Mouse (Mus musculus) kidney, adult 2 months (tissue): ENCODE data around the gene Xiap.

Source experiments
- CTCF ChIP-seq: fragments of 200-500 bp; conservative IDR thresholded peaks from 2 replicates; pipeline ENCODE4 v1.5.1; 2011; ENCODE audit warnings: low read depth, mild to moderate bottlenecking, control low read depth, low read length, moderate library complexity, mixed read lengths; ENCODE audit not compliant: insufficient read depth, insufficient read length
- POLR2A ChIP-seq: fragments of 200-500 bp; IDR thresholded peaks from one replicate; pipeline ENCODE4 v1.6.1; 2011; ENCODE audit warnings: low read depth, low read length, control low read depth

DNA sequence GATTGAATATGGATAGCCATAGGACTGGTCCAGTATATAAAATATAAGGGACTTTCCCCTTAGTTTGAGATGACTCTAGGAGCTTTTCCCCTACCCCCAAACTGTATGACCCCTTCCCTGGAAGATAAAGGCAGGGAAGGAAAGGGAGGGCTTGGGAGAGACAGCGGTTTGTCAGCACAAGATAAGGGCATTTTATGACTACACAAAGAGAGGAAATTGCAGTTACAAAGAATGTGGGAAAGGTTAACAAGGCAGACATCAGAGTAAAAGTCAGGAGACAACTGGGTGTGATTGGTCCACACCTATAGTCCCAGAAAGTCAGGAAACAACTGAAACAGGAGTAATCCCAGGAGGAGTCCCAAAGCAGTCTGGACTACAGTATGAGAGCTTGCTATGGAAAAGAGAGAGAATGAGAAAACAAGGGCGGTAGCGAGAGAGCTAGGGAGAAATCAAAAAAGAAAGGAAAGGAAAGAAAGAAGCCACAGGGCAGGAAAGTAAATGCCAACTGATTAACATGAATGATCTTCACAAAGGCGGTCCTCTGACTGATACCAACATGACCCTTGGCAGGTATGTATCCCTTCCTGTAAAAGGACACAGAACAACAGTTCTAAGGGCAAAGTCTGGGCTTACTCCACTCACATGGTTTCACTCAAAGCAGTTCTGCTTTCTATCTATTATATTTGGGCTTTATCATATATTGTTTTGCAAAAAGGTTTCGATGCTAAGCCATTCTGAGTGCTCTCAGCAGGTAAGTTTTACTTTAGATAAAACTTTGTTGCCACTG lies at the start of gene Xiap:
- no peak for TF ChIP-seq POLR2A
- no peak for TF ChIP-seq CTCF
